Mouse (Mus musculus) v-Abl transformed pro-B cells (cell line): ENCODE measurements around the gene U2af2.

ENCODE experiments used
- in situ Hi-C, 2 experiments: fragments of 400-800 bp; cut with MboI; formaldehyde crosslinking; loops; one replicate each; pipeline ENCODE4 v1.15.1; 2025; ENCODE audit not compliant: unreplicated experiment in 2 of 2

Gene U2af2

DNA sequence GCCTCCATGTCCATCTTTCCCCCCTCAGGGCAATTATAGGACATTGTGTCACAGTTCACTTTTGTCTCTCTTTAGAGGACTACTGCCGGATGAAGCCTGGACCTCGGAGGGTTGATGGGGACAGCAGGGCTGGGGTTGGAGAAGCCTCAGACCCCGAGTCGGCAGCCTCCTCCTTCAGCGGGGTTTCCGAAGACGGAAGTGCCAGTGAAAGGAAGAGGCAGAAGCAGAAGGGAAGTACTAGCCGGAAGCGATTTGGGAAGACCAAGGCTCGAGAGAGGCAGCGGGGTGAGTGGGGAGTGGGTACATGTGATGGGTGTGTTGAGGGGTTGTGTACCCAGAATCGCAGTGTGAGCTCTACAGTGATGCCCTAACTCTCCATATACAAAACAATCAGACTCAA is 2.5 kb upstream of the U2af2 start:
- in situ Hi-C loops, result loop anchor here (10.0 to 25.0 kb wide), 2 partner anchors 397 to 515 kb away; partner anchors contain the start of genes Ppp6r1 (in 1 of the 2) and Syt5 (in 1 of the 2)

DNA sequence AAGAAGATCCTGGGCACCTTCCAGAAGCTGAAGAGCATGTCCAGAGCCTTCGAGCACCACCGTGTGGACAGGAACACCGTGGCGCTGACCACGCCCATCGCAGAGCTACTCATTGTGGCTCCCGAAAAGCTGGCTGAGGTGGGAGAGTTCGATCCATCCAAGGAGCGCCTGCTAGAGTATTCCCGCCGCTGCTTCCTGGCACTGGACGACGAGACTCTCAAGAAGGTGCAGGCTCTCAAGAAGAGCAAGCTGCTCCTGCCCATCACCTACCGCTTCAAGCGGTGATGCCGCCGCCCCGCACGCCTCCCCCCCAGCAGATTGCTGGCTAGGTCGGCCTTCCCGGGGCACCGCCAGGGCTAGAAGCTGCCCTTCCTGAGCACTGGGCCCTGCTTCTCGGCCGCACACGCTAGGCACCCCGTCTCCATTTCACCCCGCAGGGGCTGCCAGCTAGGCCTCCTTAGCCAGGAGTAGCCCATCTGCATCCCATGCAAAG is 1.7 kb upstream of the U2af2 start:
- in situ Hi-C loops, result loop anchor here (10.0 to 25.0 kb wide), 2 partner anchors 398 to 1095 kb away; partner anchors contain the start of genes Ppp6r1 (in 1 of the 2) and Zfp787 (in 1 of the 2)

DNA sequence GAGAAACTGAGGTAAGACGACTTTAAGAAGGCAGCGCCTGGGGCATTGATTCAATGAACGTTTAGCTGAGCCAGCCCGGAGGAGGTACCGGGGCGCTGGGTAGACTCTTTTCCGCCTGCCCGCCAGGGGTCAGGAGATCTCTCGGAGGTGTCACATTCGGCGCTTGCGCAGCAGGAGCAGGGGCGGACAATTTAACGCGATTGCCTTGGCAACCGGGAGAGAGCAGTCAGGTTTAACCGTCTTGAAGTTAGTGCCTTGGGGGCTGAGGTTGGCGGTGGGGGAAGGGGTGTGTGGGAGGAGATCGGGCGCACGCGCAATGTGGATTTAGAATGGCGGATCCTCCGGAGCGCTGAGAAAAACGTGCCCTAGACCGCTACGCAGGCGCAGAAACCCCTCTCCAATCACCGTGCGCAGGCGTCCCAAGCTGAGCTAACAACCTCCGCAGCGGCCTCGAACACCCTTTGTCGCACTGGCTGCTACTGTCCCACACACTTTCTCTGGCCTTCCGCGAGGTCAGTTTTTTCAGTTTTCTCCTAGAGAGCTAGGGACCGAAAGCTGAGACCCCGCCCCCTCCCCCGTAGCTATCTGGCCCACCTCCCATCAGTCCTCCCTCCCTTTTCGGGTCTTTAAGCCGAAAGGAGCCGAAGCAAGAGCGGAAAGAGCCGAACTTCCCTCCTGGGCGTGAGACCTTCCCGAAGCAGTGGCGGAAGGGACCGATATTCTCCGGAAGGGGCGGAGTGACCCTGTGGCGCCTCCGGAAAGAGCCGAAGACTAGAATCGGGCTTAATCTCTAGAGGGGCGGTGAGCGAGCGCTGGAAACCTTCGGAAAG is 784 bp upstream of the U2af2 start:
- in situ Hi-C loops, result loop anchor here (10.0 to 25.0 kb wide), 2 partner anchors 399 to 1094 kb away; partner anchors contain the start of genes Ppp6r1 (in 1 of the 2) and Zfp787 (in 1 of the 2)

DNA sequence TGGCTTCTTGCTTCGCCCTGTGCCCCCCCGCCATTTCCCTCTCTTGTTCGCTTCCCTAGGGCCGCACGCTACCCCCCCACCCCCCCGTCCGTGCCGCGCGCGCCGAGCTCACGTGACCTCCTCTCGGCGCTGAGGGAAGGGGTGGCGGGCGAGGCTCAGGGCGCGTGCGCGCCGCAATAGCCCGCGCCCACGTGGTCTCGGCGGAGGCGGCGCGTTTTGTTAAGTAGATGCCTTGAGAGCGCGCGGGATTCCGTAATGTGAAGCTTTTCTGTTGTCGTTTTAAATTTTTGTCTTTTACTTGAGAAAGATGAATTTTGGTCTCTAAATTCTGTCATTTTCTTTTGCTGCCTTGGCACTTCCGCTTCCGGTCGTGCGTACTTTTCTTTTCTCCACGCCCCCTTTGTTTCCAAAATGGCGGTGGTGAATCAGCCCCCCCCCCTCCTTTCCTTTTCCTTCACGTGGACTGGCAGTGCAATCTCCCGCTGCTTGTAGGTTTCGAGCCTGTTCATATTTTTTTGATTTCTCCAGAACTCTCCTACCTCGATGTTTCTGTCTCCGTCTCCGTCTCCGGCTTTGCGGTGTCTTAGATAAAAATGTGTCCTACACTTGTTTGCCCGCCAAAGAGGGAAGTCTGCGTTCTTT is 538 bp downstream of the U2af2 start:
- in situ Hi-C loops, result loop anchor here (10.0 to 25.0 kb wide), 2 partner anchors 400 to 1092 kb away; partner anchors contain the start of genes Ppp6r1 (in 1 of the 2) and Zfp787 (in 1 of the 2)

- in situ Hi-C loops, result loop anchor here (10.0 to 25.0 kb wide), 2 partner anchors 403 to 1090 kb away; partner anchors contain the start of genes Ppp6r1 (in 1 of the 2) and Zfp787 (in 1 of the 2)
Measured at GRCm38 (mm10) chr7:5064886-5065285, 2.9 kb downstream of the U2af2 start.

DNA sequence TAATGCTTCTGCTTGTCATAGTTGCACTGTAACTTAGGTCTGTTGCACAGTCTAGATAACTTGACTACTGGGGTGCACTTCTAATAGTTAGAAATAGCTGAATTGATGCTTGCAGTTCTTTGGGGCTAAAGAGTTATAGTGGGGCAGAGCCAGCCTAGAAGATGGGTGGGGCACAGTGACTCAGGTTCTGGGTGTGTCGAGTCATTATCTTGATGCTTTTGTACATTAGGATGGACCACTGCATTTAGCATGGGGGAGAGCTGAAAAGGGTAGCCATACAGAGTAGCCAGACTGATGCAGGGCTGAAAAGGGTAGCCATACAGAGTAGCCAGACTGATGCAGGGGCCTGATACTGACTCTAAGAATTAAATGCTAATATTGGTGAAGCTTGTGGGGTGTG is 11.6 kb downstream of the U2af2 start:
- in situ Hi-C loops, result loop anchor here in 1 of 2 experiments (25.0 kb wide), 1 partner anchor 411 kb away; the partner anchor contains the start of gene Ppp6r1

DNA sequence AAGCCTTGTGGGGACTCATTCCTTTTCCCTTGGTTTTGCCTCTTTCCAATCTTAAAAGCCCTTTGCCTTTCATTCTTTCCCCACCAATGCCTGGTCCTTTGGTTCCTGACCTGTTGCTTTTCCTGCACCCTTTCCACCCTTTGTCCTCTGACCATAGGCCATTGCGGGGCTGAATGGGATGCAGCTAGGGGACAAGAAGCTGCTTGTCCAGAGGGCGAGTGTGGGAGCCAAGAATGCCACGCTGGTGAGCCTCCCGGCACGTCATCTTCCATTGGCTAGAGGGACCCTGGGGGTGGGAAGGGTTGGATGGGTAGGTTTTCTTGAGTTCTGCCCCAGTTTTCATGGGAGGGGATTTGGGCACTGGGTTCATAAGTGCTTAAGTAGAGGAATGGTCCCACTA is 13.0 kb downstream of the U2af2 start:
- in situ Hi-C loops, result loop anchor here in 1 of 2 experiments (25.0 kb wide), 1 partner anchor 413 kb away; the partner anchor contains the start of gene Ppp6r1

DNA sequence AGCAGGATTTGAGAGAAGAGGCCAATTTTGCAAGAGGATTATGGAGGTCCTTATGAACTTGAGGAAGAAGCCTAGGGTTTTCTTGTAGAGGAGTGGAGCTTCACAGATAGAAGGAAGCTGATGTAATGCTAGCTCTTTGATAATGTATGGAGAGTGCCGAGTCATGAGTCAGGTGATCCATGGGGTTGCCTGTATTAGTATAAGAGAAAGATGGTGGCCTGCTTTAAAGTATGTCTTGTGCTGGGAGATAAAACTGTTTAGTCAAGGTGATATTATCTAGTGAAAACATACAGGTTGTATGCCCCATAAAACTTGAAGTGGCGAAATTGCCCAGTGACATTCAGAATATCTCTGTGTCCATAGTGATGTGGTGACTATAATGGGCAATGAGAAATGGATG is 15.0 kb downstream of the U2af2 start:
- in situ Hi-C loops, result no loop called here

DNA sequence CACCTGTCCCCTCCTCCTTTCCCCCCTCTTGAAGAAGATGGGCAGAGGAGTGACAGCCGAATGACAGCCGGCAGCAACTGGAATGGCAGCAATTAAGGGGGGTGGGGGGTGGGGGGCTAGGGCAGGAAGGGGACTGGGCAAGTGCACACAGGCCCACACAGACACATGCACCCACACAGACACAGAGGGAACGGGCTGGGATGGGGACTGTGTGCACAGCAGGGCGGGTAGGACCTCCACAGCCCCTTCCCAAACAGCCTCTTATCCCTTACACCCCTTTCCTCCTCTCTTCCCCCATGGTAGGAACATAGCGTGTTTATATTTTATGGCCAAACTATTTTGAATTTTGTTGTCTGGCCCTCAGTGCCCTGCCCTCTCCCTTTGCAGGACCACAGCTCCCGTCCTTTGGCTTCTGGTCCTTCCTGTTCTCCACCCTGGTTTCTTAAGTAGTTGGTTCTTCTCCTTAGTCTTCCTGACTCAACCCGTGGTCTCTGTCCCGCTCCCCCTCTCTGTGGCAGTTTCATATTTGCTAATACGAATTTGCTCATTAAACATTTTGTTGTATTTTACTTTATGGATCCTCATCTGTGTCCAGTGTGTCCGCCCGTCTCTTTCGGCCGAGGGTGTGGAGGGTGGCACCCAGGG is 17.5 kb downstream of the U2af2 start:
- in situ Hi-C loops, result loop anchor here in 1 of 2 experiments (10.0 kb wide), 1 partner anchor 1205 kb away; the partner anchor contains the start of gene Zfp667

- in situ Hi-C loops, result loop anchor here in 1 of 2 experiments (10.0 kb wide), 1 partner anchor 1205 kb away; the partner anchor contains the start of gene Zfp667
Measured at GRCm38 (mm10) chr7:5080010-5080751, 18.2 kb downstream of the U2af2 start, which contains the start of gene Epn1. Gene Epn1 (plus strand): TSS chr7:5080235.

DNA sequence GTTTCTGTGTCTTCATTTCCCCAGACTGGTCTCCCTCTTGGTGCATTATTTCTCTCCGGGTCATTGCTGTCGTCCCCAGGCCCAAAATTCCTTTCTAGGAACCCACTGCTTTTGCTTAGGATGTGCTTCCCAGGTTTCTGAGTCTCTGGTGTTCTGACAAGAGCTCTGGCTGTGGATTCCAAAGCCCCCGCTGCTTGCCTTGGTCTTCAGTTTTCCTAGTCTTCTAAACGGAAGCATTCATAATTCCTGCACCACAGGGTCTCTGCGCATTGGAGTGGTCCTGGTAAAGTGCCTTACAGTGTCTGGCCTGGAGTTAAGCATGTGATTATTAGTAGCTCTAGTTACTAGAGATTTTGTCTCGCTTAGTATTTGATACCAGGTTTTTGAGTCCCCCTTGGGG is 18.9 kb downstream of the U2af2 start:
- in situ Hi-C loops, result loop anchor here in 1 of 2 experiments (10.0 kb wide), 1 partner anchor 1204 kb away; the partner anchor contains the start of gene Zfp667

GRCm38 (mm10) chr7:5081241-5081640 is 19.3 kb downstream of the U2af2 start:
- in situ Hi-C loops, result loop anchor here in 1 of 2 experiments (10.0 kb wide), 1 partner anchor 1204 kb away; the partner anchor contains the start of gene Zfp667

DNA sequence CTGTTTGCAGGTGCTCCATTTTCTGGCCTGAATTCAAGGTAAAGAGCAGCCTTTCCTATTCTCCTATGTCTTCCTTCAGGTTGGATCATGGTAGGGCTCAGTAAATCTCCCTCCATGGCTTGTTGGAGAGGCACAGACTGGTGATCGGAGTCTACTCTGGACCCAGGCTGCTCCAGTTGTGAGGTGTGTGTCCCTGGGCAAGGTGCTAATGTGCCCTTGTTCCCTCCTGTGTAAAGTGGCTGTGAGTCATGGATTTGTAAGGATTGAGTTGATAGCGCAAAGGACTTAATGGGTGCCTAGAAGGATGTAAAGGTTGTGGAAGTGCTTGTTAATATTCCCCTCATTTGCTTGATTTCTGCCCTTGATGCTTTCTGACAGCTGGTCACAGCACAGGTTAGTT is 20.0 kb downstream of the U2af2 start:
- in situ Hi-C loops, result loop anchor here in 1 of 2 experiments (10.0 kb wide), 1 partner anchor 1203 kb away; the partner anchor contains the start of gene Zfp667

DNA sequence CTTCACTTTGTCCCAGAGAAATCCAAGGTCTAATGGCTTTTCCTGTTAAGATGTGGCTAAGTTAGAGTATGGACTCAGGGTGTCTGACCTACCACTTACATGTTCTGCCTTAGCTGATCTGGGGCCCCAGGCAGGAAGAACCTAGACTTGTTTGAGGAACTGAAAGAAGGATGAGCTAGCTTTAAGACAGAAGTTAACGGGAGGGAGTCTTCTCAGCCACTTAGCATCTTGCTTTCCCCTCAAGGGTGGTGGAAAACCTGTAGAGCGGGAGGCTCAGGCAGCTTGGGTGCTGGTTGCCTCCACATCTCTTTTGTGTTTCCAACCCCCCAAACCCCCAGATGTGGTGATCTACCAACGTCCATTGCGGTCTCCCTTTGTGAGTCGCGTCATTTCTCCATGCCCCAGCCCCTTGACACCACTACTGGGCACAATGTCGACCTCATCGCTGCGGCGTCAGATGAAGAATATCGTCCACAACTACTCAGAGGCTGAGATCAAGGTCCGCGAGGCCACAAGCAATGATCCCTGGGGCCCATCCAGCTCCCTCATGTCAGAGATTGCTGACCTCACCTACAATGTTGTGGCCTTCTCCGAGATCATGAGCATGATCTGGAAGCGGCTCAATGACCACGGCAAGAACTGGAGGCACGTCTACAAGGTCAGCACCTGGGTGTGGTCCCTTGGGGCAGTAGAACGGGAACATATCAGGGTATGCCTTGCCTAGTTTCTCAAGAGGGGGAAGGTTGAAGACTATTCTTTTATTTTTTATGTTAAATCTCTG is 21.6 kb downstream of the U2af2 start:
- in situ Hi-C loops, result loop anchor here in 1 of 2 experiments (10.0 kb wide), 1 partner anchor 1201 kb away; the partner anchor contains the start of gene Zfp667

GRCm38 (mm10) chr7:5085512-5085911 is 23.6 kb downstream of the U2af2 start:
- in situ Hi-C loops, result loop anchor here in 1 of 2 experiments (10.0 kb wide), 1 partner anchor 1199 kb away; the partner anchor contains the start of gene Zfp667

- in situ Hi-C loops, result loop anchor here in 1 of 2 experiments (10.0 kb wide), 1 partner anchor 1198 kb away; the partner anchor contains the start of gene Zfp667
Measured at GRCm38 (mm10) chr7:5086921-5087440, 25.0 kb downstream of the U2af2 start.

DNA sequence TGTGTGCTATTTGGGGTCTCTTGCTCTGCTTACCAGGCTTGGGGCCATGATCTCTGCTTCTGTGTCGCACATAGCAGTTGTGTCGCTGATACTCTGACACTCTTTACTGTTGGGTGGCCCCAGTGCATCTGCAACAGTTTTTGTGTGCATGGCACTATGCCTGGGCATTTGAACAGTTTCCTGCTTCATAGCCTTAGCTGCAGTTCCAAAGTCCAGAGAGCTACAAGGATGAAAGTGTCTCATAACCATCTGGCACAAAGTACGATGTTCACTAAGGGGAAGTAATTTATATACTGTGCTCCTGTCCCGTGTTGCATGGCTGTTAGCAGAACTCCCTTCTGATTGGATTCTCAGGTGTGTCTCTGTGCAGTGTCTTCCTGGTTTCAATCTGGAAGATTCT is 25.9 kb downstream of the U2af2 start:
- in situ Hi-C loops, result loop anchor here in 1 of 2 experiments (10.0 kb wide), 1 partner anchor 1197 kb away; the partner anchor contains the start of gene Zfp667

DNA sequence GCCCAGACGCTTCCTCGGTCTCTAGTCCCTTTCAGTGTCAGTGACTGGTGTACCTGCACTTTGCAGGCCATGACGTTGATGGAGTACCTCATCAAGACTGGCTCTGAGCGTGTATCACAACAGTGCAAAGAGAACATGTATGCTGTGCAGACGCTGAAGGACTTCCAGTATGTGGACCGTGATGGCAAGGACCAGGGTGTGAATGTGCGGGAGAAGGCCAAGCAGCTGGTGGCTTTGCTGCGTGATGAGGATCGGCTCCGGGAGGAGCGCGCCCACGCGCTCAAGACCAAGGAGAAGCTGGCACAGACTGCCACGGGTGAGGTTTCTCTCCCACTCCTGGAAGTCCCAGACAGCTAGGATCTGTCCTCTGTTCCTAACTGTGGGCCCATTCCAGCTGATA is 27.9 kb downstream of the U2af2 start:
- in situ Hi-C loops, result loop anchor here in 1 of 2 experiments (10.0 kb wide), 1 partner anchor 1195 kb away; the partner anchor contains the start of gene Zfp667
